Mouse (Mus musculus): ENCODE results near the gene Hoxd8. TPM values are rescaled to one million over a fixed set of nuclear protein-coding genes. Genes with fewer than 3 reads are reported as not detected.

The Hoxd8 gene
- polyA plus RNA-seq, 1 experiment from 2014 or later: 0.61 TPM

DNA sequence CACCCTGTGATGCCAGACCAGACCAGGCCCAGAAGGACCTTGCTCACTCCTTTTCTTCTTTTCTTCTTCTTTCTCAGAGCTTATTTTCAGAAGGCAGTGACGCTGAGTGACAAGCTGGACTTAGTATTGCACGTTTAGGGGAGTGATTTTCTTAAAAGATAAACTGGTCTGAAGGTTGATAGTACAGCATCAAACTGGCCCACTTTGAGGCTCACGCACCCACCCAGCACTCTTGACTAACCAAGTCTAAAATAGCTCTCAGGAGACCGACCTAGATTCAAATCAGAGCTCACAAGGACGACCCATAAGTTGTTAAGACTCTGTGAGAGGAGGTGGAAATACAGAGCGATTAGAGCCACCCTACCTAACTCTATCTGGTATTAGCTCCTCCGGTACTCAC lies 38.0 kb upstream of the Hoxd8 start:
- no peak for ATAC-seq (ENCODE audit: insufficient number of reproducible peaks, insufficient read depth, low FRiP score, low read depth)
- peaks cover 3 to 16% of the 10 kb centered on the region in 2 experiments; a peak in 3 of 4 replicates for H3K4me1 ChIP-seq (ENCODE audit: control insufficient read depth in 2 of 2, insufficient read depth in 2 of 2, low read length in 2 of 2)
- H3K27me3 ChIP-seq (ENCODE audit: control insufficient read depth, insufficient read depth, low read length): peaks cover 97% of the 10 kb centered on the region
- H3K9ac ChIP-seq (ENCODE audit: low read length): no peak overlapping the region
- WGBS: 3% methylated on average over 7 of the region's 7 CpGs
- no peak overlapping the region for H3K4me3 ChIP-seq (ENCODE audit: control insufficient read depth in 1 of 2, insufficient read depth in 1 of 2, low read depth in 1 of 2, low read length in 2 of 2)
- H3K9me3 ChIP-seq (ENCODE audit: control insufficient read depth, low read length): no peaks in the 10 kb centered on the region
- H3K36me3 ChIP-seq (ENCODE audit: control insufficient read depth, insufficient read depth, low read length): no peaks in the 10 kb centered on the region
- no peak overlapping the region for H3K27ac ChIP-seq (replicated peaks in 1 of 2; ENCODE audit: control insufficient read depth in 1 of 2, insufficient read depth in 1 of 2, low read depth in 2 of 2, low read length in 2 of 2)
- H3K4me2 ChIP-seq (ENCODE audit: low read length): no peak overlapping the region

DNA sequence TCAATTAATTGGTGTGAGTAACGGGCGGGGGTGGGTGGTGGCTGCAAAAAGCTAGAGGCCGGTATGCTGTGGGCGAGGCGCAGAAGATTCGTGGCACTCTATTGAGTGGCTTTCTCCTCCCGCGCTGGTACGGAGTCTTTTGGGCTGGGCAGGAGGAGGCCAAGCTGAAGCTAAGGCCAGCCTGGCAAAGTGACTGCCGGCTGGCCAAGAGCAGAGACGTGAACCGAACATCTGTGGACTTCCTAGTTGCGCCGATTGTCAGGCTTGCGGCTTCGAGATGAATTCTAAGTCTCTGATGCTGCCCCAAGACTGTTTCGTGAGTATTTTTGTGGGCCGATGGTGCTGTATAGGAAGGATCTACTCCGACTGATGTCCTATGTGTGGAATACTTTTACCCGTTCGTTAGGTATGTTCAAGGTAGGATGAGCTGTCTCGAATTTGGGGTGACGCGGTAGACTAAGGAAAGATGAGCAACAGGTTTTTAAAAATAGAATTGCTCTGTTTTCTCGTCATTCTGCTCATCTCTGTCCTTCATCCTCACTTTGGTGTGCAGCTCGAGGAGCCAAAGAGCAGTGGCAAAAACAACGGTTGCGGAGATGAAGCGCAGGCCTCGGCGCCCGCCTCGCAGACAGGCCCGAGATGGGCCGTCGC lies 37.1 kb upstream of the Hoxd8 start:
- H3K9me3 ChIP-seq (ENCODE audit: control insufficient read depth, low read length): no peaks in the 10 kb centered on the region
- no peaks in the 10 kb centered on the region for H3K36me3 ChIP-seq (ENCODE audit: control insufficient read depth, insufficient read depth, low read length)
- H3K27ac ChIP-seq (replicated peaks in 1 of 2; ENCODE audit: control insufficient read depth in 1 of 2, insufficient read depth in 1 of 2, low read depth in 2 of 2, low read length in 2 of 2): no peak overlapping the region
- no peak overlapping the region for H3K9ac ChIP-seq (ENCODE audit: low read length)
- H3K27me3 ChIP-seq (ENCODE audit: control insufficient read depth, insufficient read depth, low read length): peaks cover 97% of the 10 kb centered on the region
- no peak for ATAC-seq (ENCODE audit: insufficient number of reproducible peaks, insufficient read depth, low FRiP score, low read depth)
- 3% methylated on average over 36 of the region's 36 CpGs for WGBS
- H3K4me1 ChIP-seq (ENCODE audit: control insufficient read depth in 2 of 2, insufficient read depth in 2 of 2, low read length in 2 of 2): peaks cover 3 to 12% of the 10 kb centered on the region in 2 experiments; a peak in 3 of 4 replicates
- H3K4me2 ChIP-seq (ENCODE audit: low read length): 0 out of 2 replicates have a peak overlapping the region, but pooled peaks have one; percentile 75
- peak overlapping the region in 1 of 2 experiments; percentile 44; a peak in 2 of 4 replicates for H3K4me3 ChIP-seq (ENCODE audit: control insufficient read depth in 1 of 2, insufficient read depth in 1 of 2, low read depth in 1 of 2, low read length in 2 of 2)

- no peaks in the 10 kb centered on the region for H3K9me3 ChIP-seq (ENCODE audit: control insufficient read depth, low read length)
- H3K27ac ChIP-seq (replicated peaks in 1 of 2; ENCODE audit: control insufficient read depth in 1 of 2, insufficient read depth in 1 of 2, low read depth in 2 of 2, low read length in 2 of 2): no peak within 1 kb of the TSS
- H3K4me1 ChIP-seq (ENCODE audit: control insufficient read depth in 2 of 2, insufficient read depth in 2 of 2, low read length in 2 of 2): peaks cover 5 to 12% of the 10 kb centered on the region in 2 experiments
- H3K27me3 ChIP-seq (ENCODE audit: control insufficient read depth, insufficient read depth, low read length): peaks cover 97% of the 10 kb centered on the region
- WGBS: under 1% methylated on average over 18 of the region's 51 CpGs
- H3K4me2 ChIP-seq (ENCODE audit: low read length): peak within 1 kb of the TSS; percentile 75
- H3K4me3 ChIP-seq (ENCODE audit: control insufficient read depth in 1 of 2, insufficient read depth in 1 of 2, low read depth in 1 of 2, low read length in 2 of 2): peak within 1 kb of the TSS; percentile 43 to 44
- no peaks in the 10 kb centered on the region for H3K36me3 ChIP-seq (ENCODE audit: control insufficient read depth, insufficient read depth, low read length)
- no peak; the same call in 1 of the 2 replicates for ATAC-seq (ENCODE audit: insufficient number of reproducible peaks, insufficient read depth, low FRiP score, low read depth)
- no peak within 1 kb of the TSS for H3K9ac ChIP-seq (ENCODE audit: low read length)
Measured at GRCm38 (mm10) chr2:74667842-74668357, 36.5 kb upstream of the Hoxd8 start, which contains the start of gene Hoxd13. Gene Hoxd13, plus strand, starts transcription at chr2:74668310.

DNA sequence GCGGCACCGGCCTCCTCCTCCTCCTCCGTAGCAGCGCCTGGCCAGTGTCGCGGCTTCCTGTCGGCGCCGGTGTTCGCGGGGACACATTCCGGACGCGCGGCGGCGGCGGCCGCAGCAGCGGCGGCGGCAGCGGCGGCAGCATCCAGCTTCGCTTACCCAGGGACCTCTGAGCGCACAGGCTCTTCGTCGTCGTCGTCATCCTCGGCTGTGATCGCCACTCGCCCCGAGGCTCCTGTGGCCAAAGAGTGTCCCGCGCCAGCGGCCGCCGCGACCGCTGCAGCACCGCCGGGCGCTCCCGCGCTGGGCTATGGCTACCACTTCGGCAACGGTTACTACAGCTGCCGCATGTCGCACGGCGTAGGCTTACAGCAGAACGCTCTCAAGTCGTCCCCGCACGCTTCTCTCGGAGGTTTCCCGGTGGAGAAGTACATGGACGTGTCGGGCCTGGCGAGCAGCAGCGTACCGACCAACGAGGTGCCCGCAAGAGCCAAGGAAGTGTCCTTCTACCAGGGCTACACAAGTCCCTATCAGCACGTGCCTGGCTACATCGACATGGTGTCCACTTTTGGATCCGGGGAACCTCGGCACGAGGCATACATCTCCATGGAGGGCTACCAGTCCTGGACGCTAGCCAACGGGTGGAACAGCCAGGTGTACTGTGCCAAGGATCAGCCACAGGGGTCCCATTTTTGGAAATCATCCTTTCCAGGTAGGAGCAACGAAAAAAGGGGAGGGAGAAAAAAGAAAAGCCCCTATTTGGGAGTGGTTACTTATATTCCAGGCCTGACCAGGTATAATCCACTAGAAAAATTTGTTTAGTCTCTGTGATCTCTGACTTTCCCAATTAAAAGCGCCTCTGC lies 35.8 kb upstream of the Hoxd8 start:
- Histone ChIP-seq H3K27me3 (ENCODE audit: control insufficient read depth, insufficient read depth, low read length) (peaks cover 97% of the 10 kb centered on the region), H3K27ac (replicated peaks in 1 of 2; ENCODE audit: control insufficient read depth in 1 of 2, insufficient read depth in 1 of 2, low read depth in 2 of 2, low read length in 2 of 2) (no peak overlapping the region), H3K9me3 (ENCODE audit: control insufficient read depth, low read length) (no peaks in the 10 kb centered on the region), H3K36me3 (ENCODE audit: control insufficient read depth, insufficient read depth, low read length) (no peaks in the 10 kb centered on the region), H3K4me3 (ENCODE audit: control insufficient read depth in 1 of 2, insufficient read depth in 1 of 2, low read depth in 1 of 2, low read length in 2 of 2) (peak overlapping the region; percentile 43 to 44), H3K4me2 (ENCODE audit: low read length) (peak overlapping the region; percentile 75), H3K4me1 (ENCODE audit: control insufficient read depth in 2 of 2, insufficient read depth in 2 of 2, low read length in 2 of 2) (peaks cover 5 to 12% of the 10 kb centered on the region in 2 experiments), H3K9ac (ENCODE audit: low read length) (no peak overlapping the region)
- ATAC-seq (ENCODE audit: insufficient number of reproducible peaks, insufficient read depth, low FRiP score, low read depth): no peak
- under 1% methylated on average over 68 of the region's 74 CpGs for WGBS

DNA sequence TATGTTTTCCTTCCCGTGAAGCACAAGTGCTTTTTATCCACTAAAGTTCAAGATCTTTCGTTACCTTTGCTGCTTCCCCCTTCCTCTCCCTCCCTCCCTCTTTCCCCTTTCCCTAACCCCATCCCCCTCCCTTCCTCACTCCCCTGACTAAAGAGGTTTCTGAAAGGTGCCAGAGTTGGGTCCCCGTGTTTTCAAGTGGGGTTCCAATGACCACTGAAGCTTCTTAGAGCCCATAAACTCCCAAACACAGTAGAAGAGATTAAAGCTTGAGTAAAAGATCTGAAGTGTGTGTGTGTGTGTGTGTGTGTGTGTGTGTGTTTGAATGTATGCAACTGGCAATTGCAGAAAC lies 35.2 kb upstream of the Hoxd8 start:
- Histone ChIP-seq H3K27me3 (ENCODE audit: control insufficient read depth, insufficient read depth, low read length) (peaks cover 97% of the 10 kb centered on the region), H3K36me3 (ENCODE audit: control insufficient read depth, insufficient read depth, low read length) (no peaks in the 10 kb centered on the region), H3K4me2 (ENCODE audit: low read length) (no peak overlapping the region), H3K9ac (ENCODE audit: low read length) (no peak overlapping the region), H3K9me3 (ENCODE audit: control insufficient read depth, low read length) (no peaks in the 10 kb centered on the region), H3K4me3 (ENCODE audit: control insufficient read depth in 1 of 2, insufficient read depth in 1 of 2, low read depth in 1 of 2, low read length in 2 of 2) (no peak overlapping the region), H3K27ac (replicated peaks in 1 of 2; ENCODE audit: control insufficient read depth in 1 of 2, insufficient read depth in 1 of 2, low read depth in 2 of 2, low read length in 2 of 2) (no peak overlapping the region), H3K4me1 (ENCODE audit: control insufficient read depth in 2 of 2, insufficient read depth in 2 of 2, low read length in 2 of 2) (peaks cover 5 to 12% of the 10 kb centered on the region in 2 experiments)
- WGBS: 5% methylated on average over 3 of the region's 3 CpGs
- ATAC-seq (ENCODE audit: insufficient number of reproducible peaks, insufficient read depth, low FRiP score, low read depth): no peak

- no peak overlapping the region for H3K4me3 ChIP-seq (ENCODE audit: control insufficient read depth in 1 of 2, insufficient read depth in 1 of 2, low read depth in 1 of 2, low read length in 2 of 2)
- H3K4me2 ChIP-seq (ENCODE audit: low read length): no peak overlapping the region
- no peak for ATAC-seq (ENCODE audit: insufficient number of reproducible peaks, insufficient read depth, low FRiP score, low read depth)
- H3K36me3 ChIP-seq (ENCODE audit: control insufficient read depth, insufficient read depth, low read length): no peaks in the 10 kb centered on the region
- peaks cover 5 to 12% of the 10 kb centered on the region in 2 experiments for H3K4me1 ChIP-seq (ENCODE audit: control insufficient read depth in 2 of 2, insufficient read depth in 2 of 2, low read length in 2 of 2)
- H3K27ac ChIP-seq (replicated peaks in 1 of 2; ENCODE audit: control insufficient read depth in 1 of 2, insufficient read depth in 1 of 2, low read depth in 2 of 2, low read length in 2 of 2): no peak overlapping the region
- H3K9me3 ChIP-seq (ENCODE audit: control insufficient read depth, low read length): no peaks in the 10 kb centered on the region
- H3K27me3 ChIP-seq (ENCODE audit: control insufficient read depth, insufficient read depth, low read length): peaks cover 97% of the 10 kb centered on the region
- H3K9ac ChIP-seq (ENCODE audit: low read length): no peak overlapping the region
- 2% methylated on average over 14 of the region's 14 CpGs for WGBS
Measured at GRCm38 (mm10) chr2:74669650-74670235, 34.7 kb upstream of the Hoxd8 start.

GRCm38 (mm10) chr2:74670632-74671188 lies 33.7 kb upstream of the Hoxd8 start:
- WGBS: 0% methylated on average over 3 of the region's 3 CpGs
- ATAC-seq (ENCODE audit: insufficient number of reproducible peaks, insufficient read depth, low FRiP score, low read depth): no peak
- Histone ChIP-seq H3K36me3 (ENCODE audit: control insufficient read depth, insufficient read depth, low read length) (no peaks in the 10 kb centered on the region), H3K27me3 (ENCODE audit: control insufficient read depth, insufficient read depth, low read length) (peaks cover 97% of the 10 kb centered on the region), H3K27ac (replicated peaks in 1 of 2; ENCODE audit: control insufficient read depth in 1 of 2, insufficient read depth in 1 of 2, low read depth in 2 of 2, low read length in 2 of 2) (no peak overlapping the region), H3K4me3 (ENCODE audit: control insufficient read depth in 1 of 2, insufficient read depth in 1 of 2, low read depth in 1 of 2, low read length in 2 of 2) (no peak overlapping the region), H3K4me2 (ENCODE audit: low read length) (no peak overlapping the region), H3K4me1 (ENCODE audit: control insufficient read depth in 2 of 2, insufficient read depth in 2 of 2, low read length in 2 of 2) (peaks cover 5 to 12% of the 10 kb centered on the region in 2 experiments), H3K9me3 (ENCODE audit: control insufficient read depth, low read length) (no peaks in the 10 kb centered on the region), H3K9ac (ENCODE audit: low read length) (no peak overlapping the region)
